Mouse (Mus musculus) embryonic facial prominence, embryonic 14.5 days (tissue): ENCODE results near the gene Hapln4. TPM values are rescaled to one million over a fixed set of nuclear protein-coding genes. Genes with fewer than 3 reads are reported as not detected.

Experiments used
- ATAC-seq: fragments of 200-750 bp; cut with Nextera tagmentation; 2 replicates; pipeline ENCODE4 v1.8.0; 2017; ENCODE audit warnings: low read depth, moderate number of reproducible peaks, moderate TSS enrichment
- DNase-seq: peaks from one replicate; pipeline ENCODE4 v3.0.0-alpha.2; 2015; ENCODE audit warnings: low spot score
- H3K27ac ChIP-seq: fragments of 300-500 bp; sonication (generic); replicated peaks from 2 replicates; pipeline ENCODE4 v1.5.1; 2014; ENCODE audit warnings: low read depth, mild to moderate bottlenecking, low read length, moderate library complexity
- H3K27me3 ChIP-seq: fragments of 300-500 bp; sonication (generic); replicated peaks from 2 replicates; pipeline ENCODE4 v1.6.1; 2014; ENCODE audit warnings: low read length; ENCODE audit not compliant: control insufficient read depth, insufficient read depth
- H3K36me3 ChIP-seq: fragments of 300-500 bp; sonication (generic); 2 replicates; pipeline ENCODE4 v1.6.1; 2014; ENCODE audit warnings: low read length, mixed read lengths; ENCODE audit not compliant: control insufficient read depth, insufficient read depth
- H3K4me1 ChIP-seq: fragments of 300-500 bp; sonication (generic); 2 replicates; pipeline ENCODE4 v1.6.1; 2014; ENCODE audit warnings: antibody characterized with exemption, low read length; ENCODE audit not compliant: control insufficient read depth, insufficient read depth
- H3K4me2 ChIP-seq: fragments of 300-500 bp; sonication (generic); 2 replicates; pipeline ENCODE4 v1.6.1; 2014; ENCODE audit warnings: low read depth, mild to moderate bottlenecking, low read length, moderate library complexity, mixed read lengths
- H3K4me3 ChIP-seq: fragments of 300-500 bp; sonication (generic); 2 replicates; pipeline ENCODE4 v1.5.1; 2014; ENCODE audit warnings: low read depth, mild to moderate bottlenecking, low read length
- H3K9ac ChIP-seq: fragments of 300-500 bp; sonication (generic); 2 replicates; pipeline ENCODE4 v1.6.1; 2014; ENCODE audit warnings: low read depth, mild to moderate bottlenecking, low read length, moderate library complexity, mixed read lengths
- H3K9me3 ChIP-seq: fragments of 300-500 bp; sonication (generic); 2 replicates; pipeline ENCODE4 v1.6.1; 2016; ENCODE audit warnings: low read length; ENCODE audit not compliant: control insufficient read depth
- WGBS: fragments of 180-500 bp; shearing (Covaris S2); extraction: QIAGEN DNeasy Blood & Tissue Kit; methylation state at CpG from one replicate; pipeline ENCODE4 v1.1.7; 2014; 5-methylcytosine and 5-hydroxymethylcytosine counted together
- polyA plus RNA-seq: library from polyadenylated mRNA; unstranded; fragments of >200 nt; fragmentation: Nextera tagmentation; extraction: Ambion mirVana; gene quantifications from 2 replicates; pipeline ENCODE4 v1.2.1, GENCODE M21; 2014

Gene Hapln4
- polyA plus RNA-seq, 1 experiment from 2014 or later, result 0.53 TPM

GRCm38 (mm10) chr8:70124992-70125391 is 41.7 kb downstream of the Hapln4 start:
- ATAC-seq (no peak), DNase-seq (no peak)
- Histone ChIP-seq H3K4me1 (no peaks in the 10 kb centered on the region), H3K27me3 (peaks cover 6% of the 10 kb centered on the region), H3K9ac (no peak overlapping the region), H3K4me2 (no peak overlapping the region), H3K36me3 (no peaks in the 10 kb centered on the region), H3K4me3 (no peak overlapping the region), H3K9me3 (no peaks in the 10 kb centered on the region), H3K27ac (no peak overlapping the region)
- 65% methylated on average over 8 of the region's 8 CpGs for WGBS

- no peak overlapping the region for H3K27ac ChIP-seq
- H3K9me3 ChIP-seq, result no peaks in the 10 kb centered on the region
- no peak overlapping the region for H3K4me2 ChIP-seq
- H3K4me1 ChIP-seq, result no peaks in the 10 kb centered on the region
- WGBS, result 71% methylated on average over 3 of the region's 3 CpGs
- ATAC-seq, result no peak
- H3K27me3 ChIP-seq, result no peaks in the 10 kb centered on the region
- H3K36me3 ChIP-seq, result peaks cover 13% of the 10 kb centered on the region
- no peak overlapping the region for H3K4me3 ChIP-seq
- no peak overlapping the region for H3K9ac ChIP-seq
- DNase-seq, result no peak
These were observed 45.2 kb downstream of the Hapln4 start for GRCm38 (mm10) chr8:70128435-70128834.

GRCm38 (mm10) chr8:70129309-70129952 is 46.2 kb downstream of the Hapln4 start:
- DNase-seq, result peak; percentile 66
- no peaks in the 10 kb centered on the region for H3K9me3 ChIP-seq
- no peak overlapping the region for H3K4me2 ChIP-seq
- peak; percentile 19; the same call in 1 of the 2 replicates for ATAC-seq
- H3K9ac ChIP-seq, result no peak overlapping the region
- no peaks in the 10 kb centered on the region for H3K4me1 ChIP-seq
- no peak overlapping the region for H3K27ac ChIP-seq
- WGBS, result 64% methylated on average over 9 of the region's 9 CpGs
- H3K4me3 ChIP-seq, result no peak overlapping the region
- H3K36me3 ChIP-seq, result peaks cover 23% of the 10 kb centered on the region
- H3K27me3 ChIP-seq, result no peaks in the 10 kb centered on the region

- ATAC-seq (no peak), DNase-seq (no peak)
- Histone ChIP-seq H3K9ac (no peak overlapping the region), H3K4me1 (no peaks in the 10 kb centered on the region), H3K27ac (no peak overlapping the region), H3K27me3 (no peaks in the 10 kb centered on the region), H3K9me3 (no peaks in the 10 kb centered on the region), H3K36me3 (peaks cover 29% of the 10 kb centered on the region), H3K4me3 (no peak overlapping the region), H3K4me2 (no peak overlapping the region)
- WGBS, result 80% methylated on average over 3 of the region's 3 CpGs
These were observed 46.8 kb downstream of the Hapln4 start for GRCm38 (mm10) chr8:70130066-70130465.

GRCm38 (mm10) chr8:70131166-70131883 is 48.1 kb downstream of the Hapln4 start, which contains the start of gene Nr2c2ap:
Gene Nr2c2ap (plus strand): TSS chr8:70131333.
- Histone ChIP-seq H3K36me3 (peaks cover 41% of the 10 kb centered on the region), H3K9ac (peak within 1 kb of the TSS; percentile 68), H3K4me1 (no peaks in the 10 kb centered on the region), H3K27me3 (no peaks in the 10 kb centered on the region), H3K9me3 (no peaks in the 10 kb centered on the region), H3K27ac (no peak within 1 kb of the TSS), H3K4me2 (peak within 1 kb of the TSS; percentile 73), H3K4me3 (peak within 1 kb of the TSS; percentile 61)
- ATAC-seq (peak; percentile 91), DNase-seq (peak; percentile 93)
- WGBS, result 3% methylated on average over 36 of the region's 37 CpGs

GRCm38 (mm10) chr8:70134086-70134485 is 50.8 kb downstream of the Hapln4 start:
- Histone ChIP-seq H3K4me1 (peaks cover 6% of the 10 kb centered on the region; the same call in 1 of the 2 replicates), H3K9me3 (no peaks in the 10 kb centered on the region), H3K36me3 (peaks cover 47% of the 10 kb centered on the region), H3K4me2 (no peak overlapping the region), H3K27ac (no peak overlapping the region), H3K9ac (no peak overlapping the region), H3K4me3 (no peak overlapping the region), H3K27me3 (no peaks in the 10 kb centered on the region)
- no peak for DNase-seq
- 86% methylated on average over 5 of the region's 5 CpGs for WGBS
- ATAC-seq, result no peak

GRCm38 (mm10) chr8:70134931-70135330 is 51.7 kb downstream of the Hapln4 start:
- H3K4me3 ChIP-seq, result no peak overlapping the region
- H3K4me1 ChIP-seq, result peaks cover 6% of the 10 kb centered on the region; the same call in 1 of the 2 replicates
- WGBS, result 92% methylated on average over 9 of the region's 9 CpGs
- H3K9ac ChIP-seq, result no peak overlapping the region
- DNase-seq (no peak), ATAC-seq (no peak)
- H3K27ac ChIP-seq, result no peak overlapping the region
- peaks cover 47% of the 10 kb centered on the region for H3K36me3 ChIP-seq
- no peak overlapping the region for H3K4me2 ChIP-seq
- H3K9me3 ChIP-seq, result no peaks in the 10 kb centered on the region
- H3K27me3 ChIP-seq, result no peaks in the 10 kb centered on the region

- H3K36me3 ChIP-seq, result peaks cover 47% of the 10 kb centered on the region
- H3K9ac ChIP-seq, result no peak overlapping the region
- DNase-seq, result no peak
- H3K27me3 ChIP-seq, result no peaks in the 10 kb centered on the region
- H3K9me3 ChIP-seq, result no peaks in the 10 kb centered on the region
- H3K27ac ChIP-seq, result no peak overlapping the region
- H3K4me1 ChIP-seq, result peaks cover 12% of the 10 kb centered on the region
- H3K4me3 ChIP-seq, result no peak overlapping the region
- WGBS, result 75% methylated on average over 4 of the region's 4 CpGs
- no peak for ATAC-seq
- H3K4me2 ChIP-seq, result no peak overlapping the region
These were observed 53.3 kb downstream of the Hapln4 start for GRCm38 (mm10) chr8:70136591-70136990.
